Mouse (Mus musculus) megakaryocyte, embryonic 14.5 days (primary cell): ENCODE results near the gene Cdt1.

Experiments used
- FLI1 ChIP-seq: IDR thresholded peaks from 2 replicates; pipeline ENCODE4 v1.6.1; 2012; ENCODE audit warnings: low read length, inconsistent platforms, mixed read lengths
- GATA1 ChIP-seq: IDR thresholded peaks from 3 replicates; pipeline ENCODE4 v1.6.1; 2012; ENCODE audit warnings: mixed read lengths, low read length, inconsistent platforms, borderline replicate concordance

- TF ChIP-seq GATA1 (no peak), FLI1 (no peak)
These were observed 13.0 kb upstream of the Cdt1 start for GRCm38 (mm10) chr8:122554786-122555185.
